13 mouse cellular contexts compared by ENCODE assay signal in genomic region chr4:56654327-56654726, GRCm38 (mm10).
A peak's percentile ranks its signal among the peaks of the same experiment; 100 is the strongest.
DNase-seq lines count a peak whose midpoint lies in the region; ATAC-seq lines count a peak whose summit lies in the region.
"Had no signal": no experiment of that assay in that cellular context is flagged by ENCODE, and none has a peak within 500 bp of the region (broad histone marks: within the 10 kb centered on the region; RNA-seq: fewer than 3 reads in every experiment).

No protein-coding gene starts in this region.

- no peak for ATAC-seq in forebrain, embryonic 16.5 days
- ATAC-seq in midbrain, embryonic 15.5 days (replicated peaks): no peak
- ATAC-seq in liver, embryonic 12.5 days: no peak

- peak overlapping the region; percentile 68; the same call in 1 of the 2 replicates for H3K27ac ChIP-seq in forebrain, embryonic 10.5 days
- no peak overlapping the region for H3K27ac ChIP-seq in forebrain, embryonic 16.5 days (ENCODE audit: low read length)
- peak overlapping the region; percentile 42 for H3K27ac ChIP-seq in midbrain, embryonic 10.5 days (replicated peaks)
- no peak overlapping the region for H3K27ac ChIP-seq in midbrain, embryonic 15.5 days
- no peak overlapping the region for H3K27ac ChIP-seq in liver, embryonic 12.5 days
- H3K27ac ChIP-seq: hindbrain, embryonic 15.5 days; neural tube, embryonic 13.5 days had no signal

- peaks cover 17% of the 10 kb centered on the region for H3K4me1 ChIP-seq in forebrain, embryonic 10.5 days
- H3K4me1 ChIP-seq in forebrain, embryonic 16.5 days (replicated peaks; ENCODE audit: control insufficient read depth, insufficient read depth, low read length): no peaks in the 10 kb centered on the region
- H3K4me1 ChIP-seq in midbrain, embryonic 10.5 days: peaks cover 16% of the 10 kb centered on the region
- H3K4me1 ChIP-seq in midbrain, embryonic 15.5 days: no peaks in the 10 kb centered on the region
- H3K4me1 ChIP-seq in liver, embryonic 12.5 days: no peaks in the 10 kb centered on the region
- H3K4me1 ChIP-seq: hindbrain, embryonic 15.5 days; megakaryocyte, embryonic 14.5 days had no signal

- no peak for DNase-seq in forebrain, embryonic 10.5 days (ENCODE audit: extremely low spot score, low spot score)
- DNase-seq in midbrain, embryonic 10.5 days (ENCODE audit: low spot score): no peak
- DNase-seq in cerebellum, postnatal 14 days: peak; percentile 27 to 33
- peak; percentile 13 to 36 for DNase-seq in left cerebral cortex, postnatal 36 days (ENCODE audit: low spot score in 2 of 2)
- DNase-seq in thymus, postnatal 25 days: no peak
- DNase-seq: adrenal gland, adult 2 months; kidney, postnatal 14 days had no signal

- H3K36me3 ChIP-seq in forebrain, embryonic 10.5 days (replicated peaks): no peaks in the 10 kb centered on the region
- no peaks in the 10 kb centered on the region for H3K36me3 ChIP-seq in forebrain, embryonic 16.5 days (ENCODE audit: control insufficient read depth, insufficient read depth)
- H3K36me3 ChIP-seq in midbrain, embryonic 10.5 days: no peaks in the 10 kb centered on the region
- no peaks in the 10 kb centered on the region for H3K36me3 ChIP-seq in midbrain, embryonic 15.5 days (replicated peaks)
- H3K36me3 ChIP-seq in liver, embryonic 12.5 days: no peaks in the 10 kb centered on the region
- H3K36me3 ChIP-seq: hindbrain, embryonic 15.5 days; neural tube, embryonic 13.5 days had no signal

- H3K9ac ChIP-seq in forebrain, embryonic 16.5 days (replicated peaks; ENCODE audit: low read depth, low read length): no peak overlapping the region
- no peak overlapping the region for H3K9ac ChIP-seq in midbrain, embryonic 15.5 days
- H3K9ac ChIP-seq in liver, embryonic 12.5 days: no peak overlapping the region
- H3K9ac ChIP-seq: hindbrain, embryonic 15.5 days; neural tube, embryonic 13.5 days had no signal

- H3K27me3 ChIP-seq in forebrain, embryonic 10.5 days (ENCODE audit: poor library complexity, severe bottlenecking): no peaks in the 10 kb centered on the region
- no peaks in the 10 kb centered on the region for H3K27me3 ChIP-seq in forebrain, embryonic 16.5 days (replicated peaks; ENCODE audit: control insufficient read depth, insufficient read depth, low read length)
- no peaks in the 10 kb centered on the region for H3K27me3 ChIP-seq in midbrain, embryonic 10.5 days (ENCODE audit: low read depth, poor library complexity, severe bottlenecking)
- no peaks in the 10 kb centered on the region for H3K27me3 ChIP-seq in midbrain, embryonic 15.5 days (replicated peaks)
- H3K27me3 ChIP-seq in liver, embryonic 12.5 days (replicated peaks): no peaks in the 10 kb centered on the region
- H3K27me3 ChIP-seq: hindbrain, embryonic 15.5 days; megakaryocyte, embryonic 14.5 days; neural tube, embryonic 13.5 days had no signal

- H3K4me3 ChIP-seq in forebrain, embryonic 10.5 days: no peak overlapping the region
- H3K4me3 ChIP-seq in forebrain, embryonic 16.5 days (replicated peaks; ENCODE audit: low read length): no peak overlapping the region
- no peak overlapping the region for H3K4me3 ChIP-seq in midbrain, embryonic 10.5 days
- no peak overlapping the region for H3K4me3 ChIP-seq in midbrain, embryonic 15.5 days
- no peak overlapping the region for H3K4me3 ChIP-seq in liver, embryonic 12.5 days
- H3K4me3 ChIP-seq: hindbrain, embryonic 15.5 days; megakaryocyte, embryonic 14.5 days; neural tube, embryonic 13.5 days had no signal

- 74% methylated on average over 4 of the region's 4 CpGs for WGBS in forebrain, embryonic 10.5 days
- 89% methylated on average over 4 of the region's 4 CpGs for WGBS in forebrain, embryonic 16.5 days
- 86% methylated on average over 4 of the region's 4 CpGs for WGBS in midbrain, embryonic 10.5 days
- WGBS in midbrain, embryonic 15.5 days: 84% methylated on average over 4 of the region's 4 CpGs
- WGBS in liver, embryonic 12.5 days (ENCODE audit: insufficient replicate concordance): 84% methylated on average over 4 of the region's 4 CpGs

- no peaks in the 10 kb centered on the region for H3K9me3 ChIP-seq in forebrain, embryonic 10.5 days
- no peaks in the 10 kb centered on the region for H3K9me3 ChIP-seq in forebrain, embryonic 16.5 days (ENCODE audit: control insufficient read depth, low read length)
- no peaks in the 10 kb centered on the region for H3K9me3 ChIP-seq in midbrain, embryonic 10.5 days (replicated peaks)
- no peaks in the 10 kb centered on the region for H3K9me3 ChIP-seq in midbrain, embryonic 15.5 days
- H3K9me3 ChIP-seq in liver, embryonic 12.5 days (replicated peaks): no peaks in the 10 kb centered on the region
- H3K9me3 ChIP-seq: hindbrain, embryonic 15.5 days; neural tube, embryonic 13.5 days had no signal

- no peak overlapping the region for H3K4me2 ChIP-seq in forebrain, embryonic 16.5 days (ENCODE audit: low read length)
- no peak overlapping the region for H3K4me2 ChIP-seq in midbrain, embryonic 15.5 days
- H3K4me2 ChIP-seq in liver, embryonic 12.5 days: no peak overlapping the region
- H3K4me2 ChIP-seq: hindbrain, embryonic 15.5 days; neural tube, embryonic 13.5 days had no signal

- intact Hi-C loops in left cerebral cortex, postnatal 36 days (cut with DNase I): no loop called here

Comparison
In these comparisons a context has a peak if more than half of its experiments do, and no peak if none do; other contexts are left out.
1. H3K27ac ChIP-seq: peak in forebrain, embryonic 10.5 days (single experiment) and midbrain, embryonic 10.5 days (single experiment); none in forebrain, embryonic 16.5 days (single experiment), midbrain, embryonic 15.5 days (single experiment) and liver, embryonic 12.5 days (single experiment).
2. DNase-seq: peak in cerebellum, postnatal 14 days (2 of 2) and left cerebral cortex, postnatal 36 days (2 of 2); none in forebrain, embryonic 10.5 days (single experiment), midbrain, embryonic 10.5 days (single experiment) and thymus, postnatal 25 days (single experiment).